In the genomic region with DNA sequence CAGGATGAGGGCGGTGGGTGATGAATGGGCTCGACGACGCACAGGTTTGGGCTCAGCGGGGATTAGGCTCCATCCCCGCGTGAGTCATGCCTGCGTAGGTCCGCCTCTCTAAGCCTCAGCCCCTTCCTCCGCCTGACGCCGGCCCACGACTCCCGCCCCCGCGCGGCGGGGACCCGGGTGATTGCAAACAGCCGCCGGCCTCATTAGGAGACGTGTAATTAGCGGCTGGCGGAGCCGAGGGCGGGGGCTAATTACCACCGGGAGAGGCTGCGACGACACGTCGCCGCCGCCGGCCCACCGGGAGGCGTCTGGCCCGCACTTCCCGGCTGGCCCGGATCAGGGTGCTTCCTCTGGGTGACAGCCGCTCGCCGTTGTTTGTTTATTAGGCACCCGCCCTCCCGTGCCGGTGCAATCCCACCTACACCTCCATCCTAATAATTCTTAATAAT, we compare ENCODE assay signal across 8 mouse cellular contexts. TPM values are rescaled to one million over a fixed set of nuclear protein-coding genes. Genes with fewer than 3 reads are reported as not detected.
DNase-seq lines count a peak whose midpoint lies in the region; ATAC-seq lines count a peak whose summit lies in the region.

No protein-coding gene starts in this region.

- peak; percentile 20 to 35 for DNase-seq in thymus, adult 18-20 months
- no peak for DNase-seq in thymus, postnatal 10 days (ENCODE audit: low spot score in 2 of 2)
- peak; percentile 52 for DNase-seq in embryonic facial prominence, embryonic 11.5 days (ENCODE audit: low spot score)
- peak; percentile 79 to 82 for DNase-seq in left cerebral cortex, postnatal 36 days (ENCODE audit: low spot score in 2 of 2)
- DNase-seq in right cerebral cortex, postnatal 36 days (ENCODE audit: low spot score in 2 of 2): peak; percentile 74 to 78

- peak overlapping the region; percentile 93 for H3K4me2 ChIP-seq in embryonic facial prominence, embryonic 11.5 days (ENCODE audit: low read depth, low read length)
- peak overlapping the region; percentile 91 for H3K4me2 ChIP-seq in intestine, embryonic 16.5 days (ENCODE audit: low read depth, low read length)

- WGBS in embryonic facial prominence, embryonic 11.5 days: under 1% methylated on average over 44 of the region's 45 CpGs
- under 1% methylated on average over 45 of the region's 45 CpGs for WGBS in intestine, embryonic 16.5 days

- no peaks in the 10 kb centered on the region for H3K9me3 ChIP-seq in embryonic facial prominence, embryonic 11.5 days (replicated peaks; ENCODE audit: control insufficient read depth, low read length)
- no peaks in the 10 kb centered on the region for H3K9me3 ChIP-seq in intestine, embryonic 16.5 days (ENCODE audit: control insufficient read depth, low read length)

- H3K36me3 ChIP-seq in embryonic facial prominence, embryonic 11.5 days (replicated peaks; ENCODE audit: control insufficient read depth, insufficient read depth, low read depth, low read length): no peaks in the 10 kb centered on the region; the same call in 1 of the 2 replicates
- peaks cover 6% of the 10 kb centered on the region; the same call in 1 of the 2 replicates for H3K36me3 ChIP-seq in intestine, embryonic 16.5 days (ENCODE audit: control insufficient read depth, insufficient read depth, low read length)

- H3K9ac ChIP-seq in embryonic facial prominence, embryonic 11.5 days (replicated peaks; ENCODE audit: low read length): peak overlapping the region; percentile 58
- peak overlapping the region; percentile 77 for H3K9ac ChIP-seq in intestine, embryonic 16.5 days (ENCODE audit: low read depth, low read length)

- H3K4me1 ChIP-seq in embryonic facial prominence, embryonic 11.5 days (ENCODE audit: control insufficient read depth, insufficient read depth, low read length): no peaks in the 10 kb centered on the region; the same call in 1 of the 2 replicates
- H3K4me1 ChIP-seq in intestine, embryonic 16.5 days (ENCODE audit: control insufficient read depth, insufficient read depth, low read length): peaks cover 12% of the 10 kb centered on the region

- peaks cover 3% of the 10 kb centered on the region for H3K27me3 ChIP-seq in embryonic facial prominence, embryonic 11.5 days (ENCODE audit: control insufficient read depth, insufficient read depth, low read length)
- H3K27me3 ChIP-seq in intestine, embryonic 16.5 days (replicated peaks; ENCODE audit: control insufficient read depth, insufficient read depth, low read length): 0 out of 2 replicates have a peak, but pooled peaks cover 2% of the 10 kb centered on the region

- peak overlapping the region; percentile 48 for H3K4me3 ChIP-seq in embryonic facial prominence, embryonic 11.5 days (ENCODE audit: low read depth, low read length)
- peak overlapping the region; percentile 61 for H3K4me3 ChIP-seq in intestine, embryonic 16.5 days (ENCODE audit: low read length)

- H3K27ac ChIP-seq in embryonic facial prominence, embryonic 11.5 days (replicated peaks; ENCODE audit: low read depth, low read length): no peak overlapping the region
- H3K27ac ChIP-seq in intestine, embryonic 16.5 days (ENCODE audit: low read length): no peak overlapping the region

- intact Hi-C loops in left cerebral cortex, postnatal 36 days (cut with DNase I): loop anchor here (2.0 kb wide), 3 partner anchors 43 to 257 kb away; no protein-coding TSS in a partner anchor

- 0 out of 2 replicates have a peak, but pooled peaks have one; percentile 10 for ATAC-seq in embryonic facial prominence, embryonic 11.5 days (replicated peaks; ENCODE audit: insufficient number of reproducible peaks, low FRiP score, low TSS enrichment, low read depth)
- peak; percentile 54 for ATAC-seq in granulocyte monocyte progenitor cell, adult 5-6 weeks (replicated peaks; ENCODE audit: poor library complexity, severe bottlenecking)
- peak; percentile 32 for ATAC-seq in intestine, embryonic 16.5 days
- ATAC-seq in megakaryocyte progenitor cell, adult 5-6 weeks (replicated peaks; ENCODE audit: poor library complexity): peak; percentile 8; the same call in 1 of the 2 replicates

RNA-seq across cellular contexts. Expression of a gene that starts 0.3 kb away (rescaled TPM):
- polyA plus RNA-seq in embryonic facial prominence, embryonic 11.5 days (2014; fragmentation: Nextera tagmentation; extraction: Ambion mirVana): 101 and 108 TPM in 2 replicates
- total RNA-seq in granulocyte monocyte progenitor cell, adult 5-6 weeks (2014; fragmentation: Nextera tagmentation): 92.9 and 109 TPM in 2 replicates
- 74.0 and 75.4 TPM in 2 replicates for total RNA-seq in granulocyte monocyte progenitor cell, adult 5-6 weeks (2017)
- 124 and 141 TPM in 2 replicates for polyA plus RNA-seq in intestine, embryonic 16.5 days (2015; fragmentation: Nextera tagmentation; extraction: Ambion mirVana)
- 100 to 1,000 TPM; 100 to 103 TPM for total RNA-seq in left cerebral cortex, postnatal 36 days (2021)
- 67.7 and 81.9 TPM in 2 replicates for total RNA-seq in megakaryocyte progenitor cell, adult 5-6 weeks (2015)
- 76.4 and 82.8 TPM in 2 replicates for total RNA-seq in megakaryocyte progenitor cell, adult 5-6 weeks (2017)

RNA-seq across cellular contexts. Expression of a gene that starts 37.4 kb away (rescaled TPM):
- 75.0 and 80.1 TPM in 2 replicates for polyA plus RNA-seq in embryonic facial prominence, embryonic 11.5 days (2014; fragmentation: Nextera tagmentation; extraction: Ambion mirVana)
- total RNA-seq in granulocyte monocyte progenitor cell, adult 5-6 weeks (2014; fragmentation: Nextera tagmentation): 70.1 and 93.7 TPM in 2 replicates
- 52.6 and 57.9 TPM in 2 replicates for total RNA-seq in granulocyte monocyte progenitor cell, adult 5-6 weeks (2017)
- 90.4 and 92.6 TPM in 2 replicates for polyA plus RNA-seq in intestine, embryonic 16.5 days (2015; fragmentation: Nextera tagmentation; extraction: Ambion mirVana)
- total RNA-seq in left cerebral cortex, postnatal 36 days (2021): 100 to 1,000 TPM; 247 to 258 TPM
- total RNA-seq in megakaryocyte progenitor cell, adult 5-6 weeks (2015): 45.3 and 56.3 TPM in 2 replicates
- 45.1 and 58.7 TPM in 2 replicates for total RNA-seq in megakaryocyte progenitor cell, adult 5-6 weeks (2017)

RNA-seq across cellular contexts. Expression of a gene that starts 41.2 kb away (rescaled TPM):
- 2.4 and 2.7 TPM in 2 replicates for polyA plus RNA-seq in embryonic facial prominence, embryonic 11.5 days (2014; fragmentation: Nextera tagmentation; extraction: Ambion mirVana)
- not detected in 2 replicates for total RNA-seq in granulocyte monocyte progenitor cell, adult 5-6 weeks (2014; fragmentation: Nextera tagmentation)
- not detected in 2 replicates for total RNA-seq in granulocyte monocyte progenitor cell, adult 5-6 weeks (2017)
- polyA plus RNA-seq in intestine, embryonic 16.5 days (2015; fragmentation: Nextera tagmentation; extraction: Ambion mirVana): 0.80 and 1.2 TPM in 2 replicates
- 100 to 1,000 TPM; 309 to 312 TPM for total RNA-seq in left cerebral cortex, postnatal 36 days (2021)
- total RNA-seq in megakaryocyte progenitor cell, adult 5-6 weeks (2015): not detected in 2 replicates
- not detected in 2 replicates for total RNA-seq in megakaryocyte progenitor cell, adult 5-6 weeks (2017)

RNA-seq across cellular contexts. Expression of a gene that starts 44.1 kb away (rescaled TPM):
- polyA plus RNA-seq in embryonic facial prominence, embryonic 11.5 days (2014; fragmentation: Nextera tagmentation; extraction: Ambion mirVana): 51.7 and 52.2 TPM in 2 replicates
- 21.1 and 24.8 TPM in 2 replicates for total RNA-seq in granulocyte monocyte progenitor cell, adult 5-6 weeks (2014; fragmentation: Nextera tagmentation)
- 35.3 and 41.9 TPM in 2 replicates for total RNA-seq in granulocyte monocyte progenitor cell, adult 5-6 weeks (2017)
- polyA plus RNA-seq in intestine, embryonic 16.5 days (2015; fragmentation: Nextera tagmentation; extraction: Ambion mirVana): 64.2 and 72.9 TPM in 2 replicates
- 10 to 100 TPM; 38.1 to 40.1 TPM for total RNA-seq in left cerebral cortex, postnatal 36 days (2021)
- 17.0 and 20.4 TPM in 2 replicates for total RNA-seq in megakaryocyte progenitor cell, adult 5-6 weeks (2015)
- 39.8 and 46.3 TPM in 2 replicates for total RNA-seq in megakaryocyte progenitor cell, adult 5-6 weeks (2017)

Comparison
In these comparisons a context has a peak if more than half of its experiments do, and no peak if none do; other contexts are left out.
1. DNase-seq: peak in thymus, adult 18-20 months (2 of 2), embryonic facial prominence, embryonic 11.5 days (single experiment), left cerebral cortex, postnatal 36 days (2 of 2) and right cerebral cortex, postnatal 36 days (2 of 2); none in thymus, postnatal 10 days (0 of 2).
2. RNA of a gene that starts 41.2 kb away (total RNA-seq): 309 to 312 TPM in left cerebral cortex, postnatal 36 days; not detected in granulocyte monocyte progenitor cell, adult 5-6 weeks and not detected in megakaryocyte progenitor cell, adult 5-6 weeks; every median in the first group is over 100 times any median in the second.
3. Peak in every context shown above with its lines, with median percentiles within 50 percentile points of each other: ATAC-seq.